Mouse (Mus musculus) MEL (cell line): Measurements from ENCODE around the gene Slc43a1.

ENCODE experiments used
- CTCF ChIP-seq, 3 experiments: IDR thresholded peaks in 2 of 3; conservative IDR thresholded peaks in 1 of 3; 2 replicates each; pipeline ENCODE4 v1.5.1; 2011 to 2012; ENCODE audit warnings: low read length in 3 of 3, low read depth in 2 of 3, mild to moderate bottlenecking in 2 of 3, improper control_type of control experiment in 1 of 3, inconsistent platforms in 1 of 3, mixed read lengths in 1 of 3, moderate library complexity in 1 of 3; ENCODE audit not compliant: control insufficient read depth in 1 of 3, insufficient read depth in 1 of 3, poor library complexity in 1 of 3, severe bottlenecking in 1 of 3
- ELF1 ChIP-seq: IDR thresholded peaks from 2 replicates; pipeline ENCODE4 v1.6.1; 2014; ENCODE audit warnings: low read depth, mild to moderate bottlenecking, inconsistent platforms, low read length, improper control_type of control experiment, moderate library complexity
- EP300 ChIP-seq, 2 experiments: IDR thresholded peaks; 2 replicates each; pipeline ENCODE4 v1.6.1; 2011; ENCODE audit warnings: improper control_type of control experiment in 2 of 2, low read length in 2 of 2, low read depth in 1 of 2, mild to moderate bottlenecking in 1 of 2
- GATA1 ChIP-seq: IDR thresholded peaks from 2 replicates; pipeline ENCODE4 v1.6.1; 2011; ENCODE audit warnings: low read depth, low read length, improper control_type of control experiment
- JUND ChIP-seq: IDR thresholded peaks from 2 replicates; pipeline ENCODE4 v1.6.1; 2011; ENCODE audit warnings: low read depth, mild to moderate bottlenecking, improper control_type of control experiment, low read length
- KAT2A ChIP-seq: conservative IDR thresholded peaks from 2 replicates; pipeline ENCODE4 v1.6.1; 2012; ENCODE audit warnings: low read depth, low read length, improper control_type of control experiment, inconsistent platforms
- MAX ChIP-seq: IDR thresholded peaks from 2 replicates; pipeline ENCODE4 v1.6.1; 2011; ENCODE audit warnings: low read length, improper control_type of control experiment
- NELFE ChIP-seq: IDR thresholded peaks from 2 replicates; pipeline ENCODE4 v1.6.1; 2011; ENCODE audit warnings: low read depth, low read length, improper control_type of control experiment
- POLR2A ChIP-seq, 2 experiments: IDR thresholded peaks; 2 replicates each; pipeline ENCODE4 v1.6.1; 2011 to 2012; ENCODE audit warnings: low read length in 2 of 2, mild to moderate bottlenecking in 2 of 2, control low read depth in 1 of 2, improper control_type of control experiment in 1 of 2, low read depth in 1 of 2, moderate library complexity in 1 of 2; ENCODE audit not compliant: control insufficient read depth in 1 of 2, insufficient read depth in 1 of 2, poor library complexity in 1 of 2
- RAD21 ChIP-seq: IDR thresholded peaks from 2 replicates; pipeline ENCODE4 v1.6.1; 2011; ENCODE audit warnings: mild to moderate bottlenecking, low read depth, low read length, improper control_type of control experiment
- RCOR1 ChIP-seq: IDR thresholded peaks from 2 replicates; pipeline ENCODE4 v1.6.1; 2012; ENCODE audit warnings: low read depth, mild to moderate bottlenecking, inconsistent platforms, low read length, improper control_type of control experiment
- UBTF ChIP-seq: IDR thresholded peaks from 2 replicates; pipeline ENCODE4 v1.6.1; 2012; ENCODE audit warnings: low read depth, mild to moderate bottlenecking, inconsistent platforms, low read length, improper control_type of control experiment, moderate library complexity, borderline replicate concordance; ENCODE audit not compliant: insufficient read depth

GRCm38 (mm10) chr2:84799041-84799561, 39.5 kb upstream of the Slc43a1 start:
- TF ChIP-seq JUND (no peak), NELFE (peak; percentile 44; the same call in 1 of the 2 replicates), CTCF (IDR thresholded peaks at IDR 0.05 in 2 of 3, conservative IDR thresholded peaks at IDR 0.05 in 1 of 3; ENCODE audit: control insufficient read depth in 1 of 3, insufficient read depth in 1 of 3, low read depth in 2 of 3, low read length in 3 of 3, poor library complexity in 1 of 3, severe bottlenecking in 1 of 3) (peak; percentile 34 to 73 (median 56); a peak in 4 of 6 replicates), ELF1 (0 out of 2 replicates have a peak, but pooled peaks have one; percentile 5), POLR2A (IDR thresholded peaks at IDR 0.05; ENCODE audit: control insufficient read depth in 1 of 2, insufficient read depth in 1 of 2, low read depth in 1 of 2, low read length in 2 of 2, poor library complexity in 1 of 2) (no peak), KAT2A (no peak), MAX (no peak), EP300 (IDR thresholded peaks at IDR 0.05; ENCODE audit: low read depth in 1 of 2, low read length in 2 of 2) (0 out of 4 replicates have a peak, but pooled peaks of 1 of the 2 experiments have one; percentile 23), RAD21 (peak; percentile 31), UBTF (no peak), RCOR1 (0 out of 2 replicates have a peak, but pooled peaks have one; percentile 3), GATA1 (peak; percentile 66)
